Mouse (Mus musculus) erythroblast, adult 5-6 weeks (primary cell): ENCODE data around the gene Polr3h. TPM values are rescaled to one million over a fixed set of nuclear protein-coding genes. Genes with fewer than 3 reads are reported as not detected.
A peak's percentile ranks its signal among the peaks of the same experiment; 100 is the strongest.

Source experiments
- ATAC-seq: replicated peaks from 2 replicates; pipeline ENCODE4 v1.8.0; 2016; ENCODE audit warnings: moderate number of reproducible peaks, mild to moderate bottlenecking, moderate TSS enrichment, inconsistent platforms; ENCODE audit not compliant: poor library complexity, low FRiP score, severe bottlenecking
- total RNA-seq, 2 experiments: library from RNA; stranded (forward) in 1 of 2; stranded (reverse) in 1 of 2; fragments of 150-400 nt in 1 of 2; fragments of 200-764, 138-1000 nt in 1 of 2; gene quantifications; 2 replicates each; pipeline versions ENCODE4 v1.2.3 to v1.2.4; 2015 to 2017; ENCODE audit warnings: low replicate concordance in 2 of 2

Polr3h gene
- total RNA-seq, 2 experiments from 2014 or later = 2.9 to 6.3 TPM

DNA sequence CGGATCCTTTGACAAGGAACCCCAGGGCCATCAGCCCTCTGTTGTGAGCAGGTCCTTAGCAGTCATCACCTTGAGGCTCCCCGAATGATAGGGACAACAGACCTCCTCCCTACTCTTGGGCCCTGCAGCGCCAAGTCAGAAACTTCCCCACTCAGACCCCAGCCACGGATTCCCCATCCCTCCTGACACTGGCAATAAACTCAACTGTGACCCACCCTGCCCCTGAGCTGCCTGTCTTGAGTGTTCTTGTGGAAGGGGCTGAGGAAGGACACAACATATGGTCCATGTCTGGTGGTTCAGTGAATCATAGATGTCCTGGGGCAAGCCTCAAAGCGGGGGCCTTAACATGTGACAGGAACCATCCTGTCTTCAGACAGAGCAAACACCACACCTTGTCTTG, 24.7 kb upstream of the Polr3h start:
- no peak for ATAC-seq

DNA sequence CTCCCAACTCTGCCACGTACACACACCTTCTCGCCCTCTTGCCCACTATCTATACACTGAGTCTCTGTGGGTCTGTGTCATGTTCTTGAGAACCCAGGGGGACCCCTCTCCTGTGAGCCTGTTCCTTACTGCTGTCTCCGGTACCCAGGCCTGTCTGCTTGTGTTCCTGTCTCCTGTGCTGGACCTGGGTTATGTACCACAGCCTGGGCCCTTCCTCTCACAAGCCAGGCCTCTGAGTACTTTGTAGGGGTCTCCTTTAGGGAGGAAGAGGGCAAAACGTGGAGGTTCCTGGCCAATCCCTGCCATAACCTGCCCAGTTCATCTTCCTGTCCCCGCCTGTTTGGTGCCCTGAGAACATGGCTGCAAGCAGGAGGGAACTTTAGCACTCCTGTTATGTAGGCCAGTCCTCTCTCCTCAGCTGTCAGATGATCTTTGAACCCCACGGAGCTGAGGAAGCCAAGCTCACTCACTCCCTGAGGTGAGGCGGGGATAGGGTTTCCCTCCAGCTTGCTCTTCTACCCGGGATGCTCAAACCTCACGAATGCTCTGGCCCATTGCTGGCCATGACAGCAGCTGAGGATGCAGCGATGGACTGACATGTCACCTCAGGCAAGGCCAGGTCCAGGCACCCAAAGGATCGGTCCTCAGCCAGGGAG, 23.6 kb upstream of the Polr3h start:
- no peak for ATAC-seq

DNA sequence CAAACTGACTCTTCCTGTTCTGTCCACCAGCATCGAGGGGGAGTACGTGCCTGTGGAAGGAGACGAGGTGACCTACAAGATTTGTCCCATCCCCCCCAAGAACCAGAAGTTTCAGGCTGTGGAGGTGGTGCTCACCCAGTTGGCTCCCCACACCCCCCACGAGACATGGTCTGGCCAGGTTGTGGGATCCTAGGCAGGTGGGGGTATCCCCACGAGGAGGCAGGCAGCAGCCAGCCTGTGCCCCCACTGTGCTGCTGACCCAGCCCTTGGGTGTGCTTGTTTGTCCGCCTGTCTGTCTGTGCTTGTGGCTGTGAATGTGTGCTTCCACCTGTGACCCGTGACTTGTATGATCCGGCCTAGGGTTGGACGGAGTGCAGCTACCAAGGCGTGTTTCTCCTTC, 23.0 kb upstream of the Polr3h start:
- ATAC-seq = no peak

DNA sequence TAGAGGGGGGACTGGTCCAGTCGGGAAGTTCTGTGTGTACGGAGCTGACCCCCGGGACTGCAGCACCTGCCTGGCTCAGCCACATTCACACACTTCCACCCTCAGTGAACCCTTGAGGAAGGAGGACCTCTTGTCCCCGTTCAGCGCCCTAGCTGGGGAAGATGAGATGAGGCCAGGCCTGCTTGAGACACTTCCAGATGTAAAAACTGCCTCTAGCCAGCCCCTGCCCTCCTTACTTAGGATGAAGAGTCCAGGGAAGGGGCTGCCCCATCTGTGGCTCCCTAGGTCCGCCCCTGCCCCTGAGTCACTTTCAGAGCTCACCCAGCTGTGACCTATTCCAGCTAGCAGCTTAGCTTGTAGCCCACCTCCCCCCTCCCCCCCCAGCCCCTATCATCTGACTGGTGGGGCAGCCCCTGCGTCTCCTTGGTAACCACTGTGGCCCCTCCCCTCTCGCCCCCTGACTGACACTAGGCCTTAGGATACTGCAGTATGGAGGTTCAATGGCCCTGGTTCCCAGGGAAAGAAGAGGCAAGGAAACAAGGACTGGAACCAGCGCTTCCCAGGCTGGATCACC, 17.2 kb upstream of the Polr3h start:
- no peak for ATAC-seq

DNA sequence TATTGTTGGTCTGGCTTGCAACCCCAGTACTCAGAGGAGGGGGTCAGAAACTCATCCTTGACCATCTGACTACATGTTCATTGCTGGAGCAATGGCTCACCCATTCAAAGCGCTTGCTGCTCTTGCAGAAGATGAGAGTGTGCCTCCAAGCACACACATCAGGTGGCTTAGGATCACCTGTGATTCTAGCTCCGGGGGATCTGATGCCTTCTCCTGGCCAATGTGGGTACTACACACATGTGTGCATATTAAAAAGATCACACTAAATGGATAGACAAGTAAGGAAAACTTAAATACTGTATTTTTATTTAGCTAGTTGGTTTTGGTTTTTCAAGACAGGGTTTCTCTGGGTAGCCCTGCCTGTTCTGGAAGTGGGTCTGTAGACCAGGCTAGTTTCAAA, 15.0 kb upstream of the Polr3h start:
- ATAC-seq = no peak

DNA sequence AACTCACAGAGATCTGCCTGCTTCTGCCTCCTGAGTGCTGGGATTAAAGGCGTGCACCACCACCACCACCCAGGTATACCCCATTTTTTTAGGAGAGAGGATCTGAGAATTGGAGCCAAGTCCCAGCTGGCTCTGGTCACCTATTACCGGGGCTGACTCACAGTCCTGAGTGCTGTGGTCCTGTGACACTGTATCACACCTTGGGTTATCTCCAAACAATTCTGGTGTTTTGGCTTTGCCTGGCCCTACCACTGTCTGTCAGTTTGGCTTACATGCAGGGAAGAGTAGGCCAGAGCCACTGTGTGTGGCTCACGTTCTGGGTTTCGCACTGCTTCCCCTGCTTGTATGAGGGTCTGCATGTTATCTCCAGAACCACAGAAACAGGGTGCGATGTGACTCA, 14.2 kb upstream of the Polr3h start:
- ATAC-seq = no peak

DNA sequence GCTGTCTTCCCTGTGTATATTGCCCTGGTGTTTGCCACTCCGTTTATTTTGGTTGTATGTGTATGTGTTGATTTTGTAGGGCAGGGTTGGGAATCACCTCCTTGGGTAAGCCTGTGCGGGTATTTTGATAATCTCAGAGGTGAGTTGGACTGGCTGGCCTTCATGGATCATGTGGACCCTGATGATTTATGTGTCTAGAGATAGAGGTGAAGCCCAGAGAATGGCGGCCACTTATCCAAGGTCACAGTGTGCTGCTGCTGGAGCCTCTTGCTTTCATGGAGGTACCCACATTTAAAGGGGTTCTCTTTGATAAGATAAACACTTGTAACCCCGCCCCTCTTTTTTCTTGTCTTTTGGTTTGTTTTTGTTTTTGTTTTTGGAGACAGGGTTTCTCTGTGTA, 13.7 kb upstream of the Polr3h start:
- no peak for ATAC-seq

DNA sequence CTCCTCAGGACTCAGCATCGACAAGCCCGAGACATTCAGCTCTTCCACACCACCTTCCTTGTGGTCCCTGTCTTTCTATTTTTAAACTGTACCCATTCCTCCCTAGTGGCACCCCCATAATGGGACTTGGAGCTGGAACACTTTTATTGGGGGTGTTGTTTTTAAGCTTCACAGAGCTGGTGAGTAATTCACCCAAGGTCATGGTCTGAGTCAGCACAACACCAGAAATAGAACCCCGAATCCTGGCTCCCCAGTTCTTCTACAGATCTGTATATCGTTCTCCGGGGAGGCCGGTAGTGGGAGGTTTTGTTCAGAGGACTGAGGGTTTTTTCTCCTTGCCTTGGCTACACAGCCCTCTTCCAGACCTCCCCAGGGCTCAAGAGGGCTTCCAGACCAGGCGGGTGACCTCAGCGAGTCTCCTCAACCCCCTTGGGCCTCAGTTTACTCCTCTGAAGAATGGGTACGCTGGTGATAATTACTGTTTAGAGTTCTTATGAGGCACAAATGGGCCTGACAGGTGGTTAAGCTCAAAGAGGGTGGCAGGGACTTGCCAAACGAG, 13.2 kb upstream of the Polr3h start:
- no peak for ATAC-seq

DNA sequence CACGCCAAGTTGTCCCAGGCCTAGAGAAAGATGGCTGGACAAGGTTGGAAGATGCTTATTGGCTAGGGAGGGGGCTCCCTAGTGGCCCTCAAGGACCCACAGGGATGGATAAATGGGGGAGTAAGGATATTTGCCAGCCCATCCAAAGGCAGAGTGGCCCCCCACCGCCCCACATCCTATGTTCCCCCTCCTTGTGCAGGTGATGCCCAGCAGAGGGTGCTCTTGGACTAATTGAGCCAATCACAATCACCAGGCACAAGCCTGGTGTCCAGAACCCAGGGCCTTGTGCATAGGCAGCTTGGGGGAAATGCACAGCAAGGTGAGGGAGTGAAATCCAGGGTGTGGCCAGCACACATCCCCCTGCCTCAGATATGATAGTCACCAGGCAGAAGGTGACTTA, 12.2 kb upstream of the Polr3h start:
- no peak for ATAC-seq

DNA sequence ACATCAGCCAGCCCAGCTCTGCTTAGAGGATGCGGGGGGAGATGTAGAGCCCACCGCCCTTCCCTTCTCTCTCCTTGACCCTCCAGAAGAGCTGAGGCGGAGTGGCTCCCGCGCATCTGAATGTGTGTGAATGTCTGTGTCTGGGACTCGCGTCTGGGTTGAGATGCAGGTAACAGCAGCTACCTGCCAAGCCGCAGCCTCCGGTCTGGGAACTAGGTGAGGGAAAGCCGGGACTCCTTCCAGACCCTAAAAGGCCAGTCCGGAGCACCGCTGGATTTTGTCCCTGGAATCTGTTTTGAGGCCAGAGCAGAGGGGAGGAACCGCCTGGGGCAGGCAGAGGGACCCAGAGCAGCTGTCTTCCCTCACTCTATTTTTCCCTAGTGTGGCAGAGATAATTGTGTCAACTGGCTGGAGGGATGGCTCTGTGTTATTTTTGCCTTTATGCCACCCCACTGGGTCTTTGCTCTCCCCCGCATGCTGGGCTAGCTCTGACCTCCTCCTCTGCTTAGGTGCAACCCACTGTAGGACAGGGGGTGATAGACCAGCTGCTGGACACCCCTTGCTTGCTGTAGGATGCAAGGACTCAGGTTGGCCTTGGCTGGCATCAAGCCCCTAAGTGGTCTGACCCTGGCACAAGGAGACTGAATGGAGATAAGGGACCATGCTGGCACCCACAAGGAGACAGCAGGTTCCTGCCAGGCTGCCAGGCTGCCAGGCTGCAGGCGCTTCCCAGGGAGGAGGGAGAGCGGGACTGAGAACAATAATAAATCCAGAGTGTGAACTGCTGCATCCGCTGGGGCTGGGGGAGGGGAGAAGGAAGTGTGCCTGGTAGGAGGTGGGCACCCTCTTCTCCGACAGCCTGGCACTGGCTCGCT, 11.3 kb upstream of the Polr3h start:
- ATAC-seq = no peak

DNA sequence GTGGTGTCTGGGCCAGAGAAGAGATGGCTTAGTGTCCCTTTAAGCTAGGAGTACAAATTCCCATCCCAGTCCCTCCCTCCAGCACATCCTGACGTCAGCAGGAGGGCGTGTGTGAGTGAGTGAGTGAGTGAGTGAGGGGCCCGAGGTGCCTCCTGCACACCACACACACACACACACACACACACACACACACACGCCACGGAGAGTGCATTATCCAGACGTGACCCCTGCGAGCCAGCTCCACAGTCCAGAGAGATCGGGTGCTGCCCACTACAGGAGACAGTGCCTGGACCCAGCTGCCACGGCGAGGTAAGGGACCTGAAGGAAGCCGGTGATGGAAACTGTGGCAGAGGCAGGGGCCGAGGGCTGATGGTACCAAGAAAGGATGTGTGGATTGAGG, 10.6 kb upstream of the Polr3h start, which contains the start of gene Csdc2:
Gene Csdc2 (plus strand): TSS at position 81 of the 400 bp plus-strand sequence.
- no peak for ATAC-seq

DNA sequence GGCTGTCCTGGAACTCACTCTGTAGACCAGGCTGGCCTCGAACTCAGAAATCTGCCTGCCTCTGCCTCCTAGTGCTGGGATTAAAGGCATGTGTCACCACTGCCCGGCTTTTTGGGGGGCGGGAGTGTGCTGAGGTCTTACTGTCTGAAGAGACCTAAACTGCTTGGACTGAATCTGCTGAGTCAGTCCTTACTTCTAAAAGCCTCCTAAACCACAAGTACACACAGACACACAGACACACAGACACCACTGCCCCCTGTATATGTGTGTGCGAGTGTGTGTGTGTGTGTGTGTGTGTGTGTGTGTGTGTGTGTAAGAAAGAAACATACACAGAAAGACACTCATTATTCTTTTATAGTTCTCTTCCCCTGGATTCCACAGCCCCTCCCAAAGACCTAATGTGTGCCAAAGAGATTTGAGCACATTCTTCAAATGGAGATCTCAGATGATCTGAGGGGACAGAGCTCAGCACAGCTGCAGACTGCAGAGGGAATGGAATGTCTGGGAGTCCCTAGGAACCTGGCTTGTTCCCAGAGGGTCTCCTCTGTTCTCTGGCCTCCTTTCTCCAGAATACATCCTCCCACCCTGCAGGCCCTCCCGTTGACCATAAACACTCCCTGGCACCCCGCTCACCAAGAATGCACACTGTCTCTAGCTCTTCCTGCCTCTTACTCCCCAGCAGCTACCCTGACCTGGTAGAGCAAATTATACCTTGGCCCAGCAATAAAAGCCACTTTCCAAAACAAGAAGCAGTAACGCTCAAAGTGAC, 10.0 kb upstream of the Polr3h start:
- no peak for ATAC-seq

DNA sequence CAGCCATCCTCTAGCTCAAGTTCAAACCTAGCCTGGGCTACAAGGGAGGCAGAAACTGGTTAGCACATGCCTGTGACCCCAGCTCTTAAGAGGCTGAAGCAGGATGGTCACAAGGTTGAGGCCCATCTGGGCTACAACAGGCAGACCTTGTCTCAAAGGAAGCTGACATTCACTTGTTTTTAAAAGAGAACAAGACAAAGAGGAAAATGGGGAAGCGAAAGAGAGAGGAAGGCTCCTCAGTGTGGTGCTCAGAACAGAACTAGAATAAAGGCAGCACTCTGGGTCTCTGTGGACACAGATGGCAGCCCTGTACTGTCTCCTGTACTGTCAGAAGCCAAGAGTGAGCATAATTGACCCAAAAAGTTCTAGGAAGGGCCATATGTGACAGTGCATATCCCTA, 7.9 kb upstream of the Polr3h start:
- ATAC-seq = no peak

DNA sequence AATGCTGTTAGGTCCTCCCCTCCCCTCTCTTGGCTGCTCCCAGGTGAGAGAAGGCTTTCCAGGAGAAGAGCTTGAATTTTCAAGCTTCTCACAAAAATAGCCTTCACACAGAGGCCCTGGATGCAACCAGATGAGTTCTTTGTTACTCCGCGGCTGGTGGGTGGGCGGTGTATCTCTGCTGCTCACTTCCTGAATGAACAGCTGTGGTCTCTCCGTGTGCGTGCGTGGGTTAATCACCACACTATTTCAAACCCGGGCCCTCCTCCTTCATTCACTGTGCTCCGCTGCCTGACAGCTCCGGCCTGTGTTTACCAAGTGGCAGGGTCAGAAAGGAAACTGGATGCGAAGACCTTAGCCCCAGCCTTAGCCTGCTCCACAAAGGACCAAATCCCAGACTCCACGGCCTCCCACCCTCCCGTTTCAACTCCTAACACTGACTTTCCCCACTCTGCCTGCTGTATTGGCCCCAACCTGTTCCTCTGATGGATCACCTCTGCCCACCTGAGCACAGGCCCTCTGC, 7.0 kb upstream of the Polr3h start:
- ATAC-seq = no peak

DNA sequence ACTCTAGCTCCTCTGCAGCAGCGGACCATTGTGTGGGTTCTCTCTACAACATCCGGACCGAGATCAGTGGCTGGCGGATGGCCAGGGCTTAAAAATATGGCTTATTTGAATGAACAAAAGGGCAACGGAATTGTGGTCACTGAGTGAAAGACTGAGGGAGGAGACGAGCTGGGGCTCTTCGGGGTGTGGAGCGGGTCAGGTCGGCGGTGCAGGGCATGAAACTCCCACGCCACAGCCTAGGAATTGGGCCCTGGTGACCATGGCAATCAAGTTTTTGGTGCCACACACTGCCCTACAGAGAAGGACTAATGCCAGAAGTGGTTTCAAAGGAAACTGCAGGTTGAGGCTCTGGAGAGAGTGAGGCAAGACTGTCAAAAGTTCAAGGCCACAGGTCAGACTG, 2.2 kb upstream of the Polr3h start:
- ATAC-seq = no peak

DNA sequence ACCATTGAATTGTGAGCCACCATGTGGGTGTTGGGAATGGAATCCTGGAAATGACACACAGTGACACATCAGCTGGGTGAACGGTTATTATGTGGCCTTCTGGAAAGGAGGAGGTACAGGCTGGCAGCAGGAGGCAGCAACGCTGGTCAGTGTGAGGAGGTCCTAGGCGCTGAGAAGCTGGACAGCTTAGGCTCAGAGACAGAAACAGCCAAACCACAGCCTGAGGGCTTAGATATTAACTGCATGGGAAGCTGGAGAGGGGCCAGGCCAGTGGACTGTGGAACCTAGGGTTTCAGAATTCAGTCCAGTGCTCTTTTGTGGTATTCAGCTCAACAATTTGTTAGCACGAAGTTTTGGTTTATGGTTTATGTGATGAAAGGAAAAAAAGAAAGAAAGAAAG, 1.7 kb upstream of the Polr3h start:
- no peak for ATAC-seq

DNA sequence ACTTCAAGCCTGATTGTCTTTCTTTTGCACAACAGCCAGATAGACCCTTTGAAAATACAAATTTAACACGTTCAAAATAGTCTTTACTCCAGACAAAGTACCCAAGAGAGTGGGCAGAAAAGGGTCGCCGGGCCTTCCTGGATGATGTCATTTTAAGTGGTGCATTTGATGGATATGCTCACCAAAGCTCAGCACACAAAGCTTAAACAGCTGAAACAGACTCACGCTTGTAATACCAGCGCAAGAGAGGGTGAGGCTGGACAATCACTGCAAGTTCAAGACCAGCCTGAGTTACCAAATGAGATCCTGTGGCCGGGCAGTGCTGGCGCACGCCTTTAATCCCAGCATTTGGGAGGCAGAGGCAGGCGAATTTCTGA, 394 bp upstream of the Polr3h start:
- 0 out of 2 replicates have a peak, but pooled peaks have one; percentile 1 for ATAC-seq

DNA sequence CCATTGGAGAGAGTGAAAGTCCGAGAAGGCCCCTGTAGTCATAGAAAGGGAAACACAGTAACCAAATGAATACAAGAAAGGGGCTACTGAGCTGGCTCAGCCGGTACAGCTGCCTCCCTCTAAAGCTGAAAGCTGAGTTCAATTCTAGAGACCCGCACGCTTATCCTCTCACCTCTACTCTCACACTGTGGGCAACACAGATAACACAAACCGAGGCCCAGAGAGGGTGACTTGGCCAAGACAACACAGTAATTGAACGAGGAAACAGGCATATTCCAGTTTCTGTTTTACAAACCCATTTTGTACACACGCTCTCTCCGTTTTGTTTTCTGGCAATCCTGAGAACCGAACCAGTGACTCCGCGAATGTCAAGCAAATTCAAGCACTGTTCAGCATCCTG, 1.1 kb downstream of the Polr3h start:
- ATAC-seq = peak; percentile 39

DNA sequence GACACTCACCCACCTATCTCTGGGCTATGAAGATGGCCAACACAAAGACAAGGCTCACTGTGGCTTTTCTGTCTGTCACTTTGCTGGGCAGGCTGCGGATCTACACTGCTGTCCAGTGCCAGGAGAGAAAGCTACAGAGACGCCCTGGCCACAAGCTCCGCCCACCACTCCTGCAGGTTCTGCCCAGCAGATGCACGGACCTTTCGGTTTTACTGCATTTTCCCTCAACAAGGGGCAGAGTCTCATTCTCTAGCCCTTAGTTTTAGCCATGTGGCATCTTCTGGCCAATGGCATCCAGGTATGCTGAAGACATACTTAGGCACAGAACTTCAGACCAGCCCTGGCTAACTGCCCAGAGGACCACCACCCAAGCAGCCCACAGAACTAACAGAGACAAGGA, 4.8 kb downstream of the Polr3h start:
- ATAC-seq = no peak
